Comparison of ENCODE assay signal across 8 mouse cellular contexts in genomic region chr13:22050591-22051522, GRCm38 (mm10). TPM values are rescaled to one million over a fixed set of nuclear protein-coding genes. Genes with fewer than 3 reads are reported as not detected.
DNase-seq lines count a peak whose midpoint lies in the region; ATAC-seq lines count a peak whose summit lies in the region.

No protein-coding gene starts in this region.

- no peaks in the 10 kb centered on the region for H3K36me3 ChIP-seq in hindbrain, embryonic 15.5 days

- DNase-seq in T-cell, adult 2 months (ENCODE audit: low spot score): peak; percentile 86
- peak; percentile 67 to 71 for DNase-seq in cerebellum, postnatal 36 days
- DNase-seq in frontal cortex, postnatal 36 days (ENCODE audit: low spot score in 2 of 2): peak; percentile 93 to 95
- peak; percentile 79 for DNase-seq in left cerebral cortex, adult 11 months (ENCODE audit: low spot score)
- peak; percentile 94 for DNase-seq in lung, postnatal 36 days
- peak; percentile 96 for DNase-seq in retina, embryonic 14.5 days (ENCODE audit: low spot score)
- DNase-seq in thymus, postnatal 36 days: peak; percentile 94 to 95

- H3K9ac ChIP-seq in hindbrain, embryonic 15.5 days: peak overlapping the region; percentile 54

- H3K27ac ChIP-seq in hindbrain, embryonic 15.5 days (replicated peaks): peak overlapping the region; percentile 90

- no peaks in the 10 kb centered on the region for H3K9me3 ChIP-seq in hindbrain, embryonic 15.5 days

- under 1% methylated on average over 52 of the region's 52 CpGs for WGBS in hindbrain, embryonic 15.5 days

- H3K27me3 ChIP-seq in hindbrain, embryonic 15.5 days: no peaks in the 10 kb centered on the region

- H3K4me2 ChIP-seq in hindbrain, embryonic 15.5 days: peak overlapping the region; percentile 78

- peaks cover 4% of the 10 kb centered on the region; the same call in 1 of the 2 replicates for H3K4me1 ChIP-seq in hindbrain, embryonic 15.5 days (replicated peaks)

- ATAC-seq in hindbrain, embryonic 15.5 days (ENCODE audit: low FRiP score, low read depth): peak; percentile 96

- H3K4me3 ChIP-seq in hindbrain, embryonic 15.5 days: peak overlapping the region; percentile 51

RNA-seq across cellular contexts. Expression of gene Hist1h2bj, which starts 7.8 kb away (rescaled TPM):
- 2.3 and 2.9 TPM in 2 replicates for polyA plus RNA-seq in hindbrain, embryonic 15.5 days (2015; fragmentation: Nextera tagmentation; extraction: Ambion mirVana)

RNA-seq across cellular contexts. Expression of gene Hist1h2ag, which starts 8.1 kb away (rescaled TPM):
- 6.5 and 10.3 TPM in 2 replicates for polyA plus RNA-seq in hindbrain, embryonic 15.5 days (2015; fragmentation: Nextera tagmentation; extraction: Ambion mirVana)

RNA-seq across cellular contexts. Expression of gene Hist1h4i, which starts 9.7 kb away (rescaled TPM):
- 8.4 and 10.7 TPM in 2 replicates for polyA plus RNA-seq in hindbrain, embryonic 15.5 days (2015; fragmentation: Nextera tagmentation; extraction: Ambion mirVana)

RNA-seq across cellular contexts. Expression of gene Hist1h2bk, which starts 15.2 kb away (rescaled TPM):
- polyA plus RNA-seq in hindbrain, embryonic 15.5 days (2015; fragmentation: Nextera tagmentation; extraction: Ambion mirVana): 1.2 and 1.5 TPM in 2 replicates

RNA-seq across cellular contexts. Expression of gene Hist1h2ah, which starts 15.5 kb away (rescaled TPM):
- polyA plus RNA-seq in hindbrain, embryonic 15.5 days (2015; fragmentation: Nextera tagmentation; extraction: Ambion mirVana): 1.7 and 2.2 TPM in 2 replicates

Comparison
In these comparisons a context has a peak if more than half of its experiments do, and no peak if none do; other contexts are left out.
1. Peak in every context shown above with its lines: DNase-seq, ATAC-seq, H3K4me3 ChIP-seq and H3K27ac ChIP-seq.